Mouse (Mus musculus) C2C12 (cell line): Measurements from ENCODE around the gene Ctss. TPM values are rescaled to one million over a fixed set of nuclear protein-coding genes. Genes with fewer than 3 reads are reported as not detected.

Source experiments
- H3K27me3 ChIP-seq: one replicate; pipeline ENCODE4 v1.6.1; 2011; ENCODE audit not compliant: control insufficient read depth, insufficient read depth, insufficient read length
- H3K36me3 ChIP-seq: one replicate; pipeline ENCODE4 v1.6.1; 2011; ENCODE audit not compliant: control insufficient read depth, insufficient read depth
- H3K4me3 ChIP-seq: one replicate; pipeline ENCODE4 v1.5.1; 2011; ENCODE audit warnings: mild to moderate bottlenecking, control low read depth; ENCODE audit not compliant: poor library complexity, insufficient read depth, severe bottlenecking
- H3K79me2 ChIP-seq: one replicate; pipeline ENCODE4 v1.6.1; 2011; ENCODE audit not compliant: control insufficient read depth, insufficient read depth
- H3K79me3 ChIP-seq: one replicate; pipeline ENCODE4 v1.6.1; 2011; ENCODE audit warnings: low read depth, control low read depth
- H3ac ChIP-seq: one replicate; pipeline ENCODE3; 2011; ENCODE audit warnings: low read depth; ENCODE audit not compliant: control insufficient read depth, insufficient read length
- CEBPB ChIP-seq: IDR thresholded peaks from one replicate; pipeline ENCODE4 v1.6.1; 2011; ENCODE audit warnings: low read depth, mild to moderate bottlenecking, control low read depth, moderate library complexity
- CTCF ChIP-seq: IDR thresholded peaks from one replicate; pipeline ENCODE4 v1.5.1; 2011; ENCODE audit not compliant: control insufficient read depth, insufficient read depth, insufficient read length
- FOSL1 ChIP-seq: IDR thresholded peaks from one replicate; pipeline ENCODE4 v1.8.0; 2011; ENCODE audit warnings: mild to moderate bottlenecking, low read length; ENCODE audit not compliant: poor library complexity, insufficient read depth, severe bottlenecking
- MAX ChIP-seq: IDR thresholded peaks from one replicate; pipeline ENCODE4 v1.6.1; 2011; ENCODE audit warnings: mild to moderate bottlenecking, control low read depth
- MYOD1 ChIP-seq: IDR thresholded peaks from one replicate; pipeline ENCODE4 v1.6.1; 2011; ENCODE audit warnings: low read depth; ENCODE audit not compliant: control insufficient read depth, insufficient read length
- MYOG ChIP-seq: IDR thresholded peaks from one replicate; pipeline ENCODE4 v1.6.1; 2011; ENCODE audit not compliant: control insufficient read depth, insufficient read length; ENCODE audit errors: extremely low read depth
- USF1 ChIP-seq: IDR thresholded peaks from one replicate; pipeline ENCODE4 v1.6.1; 2011; ENCODE audit warnings: low read depth, mild to moderate bottlenecking, control low read depth, moderate library complexity
- polyA plus RNA-seq: library from polyadenylated mRNA; unstranded; fragments of >200 nt; fragmentation: generic; extraction: Trizol; gene quantifications from one replicate; pipeline ENCODE4 v1.2.1, GENCODE M21; 2012; ENCODE audit warnings: missing spikeins

Gene Ctss
- polyA plus RNA-seq, 1 experiment, result not detected

DNA sequence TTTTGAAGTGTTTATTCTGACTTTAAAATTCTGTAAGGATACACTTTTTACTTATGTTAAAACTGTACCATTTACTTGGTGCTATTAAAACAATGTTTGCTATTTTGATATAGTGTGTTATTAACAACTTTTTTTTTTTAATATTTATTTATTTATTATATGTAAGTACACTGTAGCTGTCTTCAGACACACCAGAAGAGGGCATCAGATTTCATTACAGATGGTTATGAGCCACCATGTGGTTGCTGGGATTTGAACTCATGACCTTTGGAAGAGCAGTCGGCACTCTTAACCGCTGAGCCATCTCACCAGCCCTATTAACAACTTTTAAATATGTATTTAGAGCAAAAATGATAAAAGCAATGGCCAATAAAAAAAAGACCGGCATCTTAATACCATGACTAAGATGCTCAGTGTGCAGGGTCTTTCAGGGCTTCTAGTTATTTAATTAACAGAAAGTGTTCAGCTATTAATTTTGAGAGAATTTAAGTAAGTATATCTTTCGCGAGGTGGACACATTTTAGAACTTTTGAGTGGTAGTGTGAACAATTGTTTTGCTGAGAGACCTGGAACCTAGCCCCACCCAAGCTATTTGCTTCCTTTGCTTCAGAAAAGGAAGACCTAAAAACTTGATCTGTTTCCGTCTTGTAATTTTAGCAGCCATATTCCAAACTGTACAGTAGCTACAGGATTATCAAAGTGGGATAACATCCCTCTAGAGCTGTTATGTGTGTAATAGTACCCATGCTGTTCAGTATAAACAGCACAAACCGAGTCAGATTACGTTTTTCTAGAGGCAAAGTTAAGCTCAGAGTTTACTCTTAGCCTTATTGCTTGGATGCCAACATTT lies 61.4 kb downstream of the Ctss start:
- no peak overlapping the region for H3K4me3 ChIP-seq
- peaks cover 12% of the 10 kb centered on the region for H3K79me2 ChIP-seq
- TF ChIP-seq FOSL1 (no peak), CEBPB (no peak), MYOG (no peak), USF1 (no peak), MYOD1 (no peak), MAX (no peak), CTCF (no peak)
- H3K79me3 ChIP-seq, result no peaks in the 10 kb centered on the region
- H3ac ChIP-seq, result no peak overlapping the region
- no peaks in the 10 kb centered on the region for H3K27me3 ChIP-seq
- H3K36me3 ChIP-seq, result peaks cover 9% of the 10 kb centered on the region

DNA sequence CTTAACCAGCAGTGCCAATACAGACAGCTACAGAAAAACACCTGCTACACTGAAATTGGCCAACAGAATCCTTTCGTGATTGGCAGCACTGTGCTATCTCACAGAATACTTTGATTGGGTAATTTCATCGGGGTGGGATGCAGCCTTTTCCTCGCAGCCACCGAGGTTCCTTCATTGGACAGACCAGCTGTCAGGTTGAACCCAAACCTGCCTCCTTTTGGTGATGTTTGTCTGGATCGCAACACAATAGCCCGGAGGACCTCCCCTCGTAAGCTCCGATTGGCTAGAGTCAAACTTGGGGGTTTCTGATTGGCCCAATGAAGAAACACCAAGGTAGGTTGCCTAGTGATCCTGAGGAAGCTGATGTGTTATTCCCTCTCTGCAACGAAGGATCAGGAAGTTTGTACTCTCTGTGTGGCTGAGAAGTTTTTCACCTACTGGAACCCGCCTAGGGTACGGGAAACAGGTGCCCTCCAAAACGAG lies 62.1 kb downstream of the Ctss start, which contains the start of gene Golph3l:
Gene Golph3l, plus strand, starts transcription at position 331 of the 483 bp plus-strand sequence.
- no peaks in the 10 kb centered on the region for H3K79me3 ChIP-seq
- peaks cover 12% of the 10 kb centered on the region for H3K79me2 ChIP-seq
- peaks cover 9% of the 10 kb centered on the region for H3K36me3 ChIP-seq
- TF ChIP-seq USF1 (no peak), CEBPB (peak; percentile 43)
- H3ac ChIP-seq, result peak within 1 kb of the TSS; percentile 32
- no peaks in the 10 kb centered on the region for H3K27me3 ChIP-seq
- peak within 1 kb of the TSS; percentile 48 for H3K4me3 ChIP-seq

DNA sequence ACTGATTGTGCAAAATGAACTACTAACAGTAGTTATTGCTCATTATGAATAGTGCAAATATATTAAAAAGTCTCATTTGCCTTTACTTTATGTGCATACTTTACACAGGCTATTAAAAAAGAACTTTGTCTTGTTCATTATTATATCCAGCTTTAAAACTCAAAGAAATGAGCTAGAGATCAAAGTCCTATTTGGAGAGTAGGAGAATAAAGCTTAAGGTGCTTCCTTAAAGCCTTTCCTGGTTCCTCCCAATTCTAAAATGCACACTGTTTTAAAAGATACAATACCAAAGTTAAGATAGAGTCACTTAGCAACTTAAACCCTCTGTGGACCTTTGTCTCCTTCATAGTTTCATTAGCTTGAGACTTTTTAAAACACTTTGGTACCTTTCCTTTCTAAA lies 72.1 kb downstream of the Ctss start:
- no peak overlapping the region for H3K4me3 ChIP-seq
- H3K79me3 ChIP-seq, result no peaks in the 10 kb centered on the region
- TF ChIP-seq MAX, result no peak
- no peak for TF ChIP-seq FOSL1
- no peak for TF ChIP-seq MYOG
- no peak for TF ChIP-seq CTCF
- TF ChIP-seq CEBPB, result no peak
- TF ChIP-seq MYOD1, result no peak
- no peak for TF ChIP-seq USF1

DNA sequence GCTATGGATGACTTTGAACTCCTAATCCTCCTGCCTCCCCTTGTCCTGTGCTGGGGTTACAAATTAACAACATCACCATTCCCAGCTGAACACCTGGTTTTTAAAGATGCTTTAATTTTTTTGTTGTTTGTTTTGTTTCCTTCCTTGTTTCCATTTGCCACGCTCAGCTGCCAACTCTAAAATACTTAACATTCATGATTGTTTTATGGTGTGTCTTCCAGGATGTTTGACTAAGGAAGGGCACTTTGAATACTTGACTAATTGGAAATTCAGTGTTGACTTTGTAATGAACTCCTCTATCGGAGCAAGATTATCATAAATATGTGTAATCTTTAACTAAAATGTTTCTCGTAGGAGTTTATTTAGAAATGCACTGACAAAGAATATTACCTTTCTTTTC lies 74.7 kb downstream of the Ctss start:
- no peak overlapping the region for H3ac ChIP-seq
- no peaks in the 10 kb centered on the region for H3K79me2 ChIP-seq
- H3K27me3 ChIP-seq, result no peaks in the 10 kb centered on the region
- TF ChIP-seq MYOG (no peak), CEBPB (no peak), MAX (no peak), MYOD1 (no peak), USF1 (no peak), FOSL1 (no peak), CTCF (no peak)
- no peaks in the 10 kb centered on the region for H3K79me3 ChIP-seq
- H3K4me3 ChIP-seq, result no peak overlapping the region
- H3K36me3 ChIP-seq, result no peaks in the 10 kb centered on the region

More for the DNA sequence above, 72.1 kb downstream of the Ctss start:
- H3K36me3 ChIP-seq, result no peaks in the 10 kb centered on the region
- no peak overlapping the region for H3ac ChIP-seq
- no peaks in the 10 kb centered on the region for H3K27me3 ChIP-seq
- H3K79me2 ChIP-seq, result no peaks in the 10 kb centered on the region

Other genes with a start within 250 kb of the Ctss start
- 43.6 TPM for gene Mindy1, start 245.4 kb upstream of the Ctss start, polyA plus RNA-seq
- gene Prune1, start 244.7 kb upstream of the Ctss start, polyA plus RNA-seq, result 16.1 TPM
- 1.6 TPM for gene Anxa9, start 219.6 kb upstream of the Ctss start, polyA plus RNA-seq
- gene Cers2, start 212.0 kb upstream of the Ctss start, polyA plus RNA-seq, result 146 TPM
- gene Setdb1, start 169.6 kb upstream of the Ctss start, polyA plus RNA-seq, result 15.6 TPM
- gene 4930558C23Rik, start 123.9 kb upstream of the Ctss start, polyA plus RNA-seq, result not detected
- gene Arnt, start 92.4 kb upstream of the Ctss start, polyA plus RNA-seq, result 13.6 TPM
- 0.07 TPM for gene Ctsk, start 27.5 kb upstream of the Ctss start, polyA plus RNA-seq
- not detected for gene Hormad1, start 32.9 kb downstream of the Ctss start, polyA plus RNA-seq
- gene Golph3l, start 62.1 kb downstream of the Ctss start, polyA plus RNA-seq, result 4.5 TPM
- 42.0 TPM for gene Ensa, start 98.2 kb downstream of the Ctss start, polyA plus RNA-seq
- 46.4 TPM for gene Mcl1, start 132.0 kb downstream of the Ctss start, polyA plus RNA-seq
- gene Adamtsl4, start 161.1 kb downstream of the Ctss start, polyA plus RNA-seq, result 3.1 TPM
- 189 TPM for gene Ecm1, start 212.8 kb downstream of the Ctss start, polyA plus RNA-seq
- 32.8 TPM for gene Tars2, start 233.4 kb downstream of the Ctss start, polyA plus RNA-seq